Mouse (Mus musculus): ENCODE data around the gene Shcbp1.
A peak's percentile ranks its signal among the peaks of the same experiment; 100 is the strongest.

DNA sequence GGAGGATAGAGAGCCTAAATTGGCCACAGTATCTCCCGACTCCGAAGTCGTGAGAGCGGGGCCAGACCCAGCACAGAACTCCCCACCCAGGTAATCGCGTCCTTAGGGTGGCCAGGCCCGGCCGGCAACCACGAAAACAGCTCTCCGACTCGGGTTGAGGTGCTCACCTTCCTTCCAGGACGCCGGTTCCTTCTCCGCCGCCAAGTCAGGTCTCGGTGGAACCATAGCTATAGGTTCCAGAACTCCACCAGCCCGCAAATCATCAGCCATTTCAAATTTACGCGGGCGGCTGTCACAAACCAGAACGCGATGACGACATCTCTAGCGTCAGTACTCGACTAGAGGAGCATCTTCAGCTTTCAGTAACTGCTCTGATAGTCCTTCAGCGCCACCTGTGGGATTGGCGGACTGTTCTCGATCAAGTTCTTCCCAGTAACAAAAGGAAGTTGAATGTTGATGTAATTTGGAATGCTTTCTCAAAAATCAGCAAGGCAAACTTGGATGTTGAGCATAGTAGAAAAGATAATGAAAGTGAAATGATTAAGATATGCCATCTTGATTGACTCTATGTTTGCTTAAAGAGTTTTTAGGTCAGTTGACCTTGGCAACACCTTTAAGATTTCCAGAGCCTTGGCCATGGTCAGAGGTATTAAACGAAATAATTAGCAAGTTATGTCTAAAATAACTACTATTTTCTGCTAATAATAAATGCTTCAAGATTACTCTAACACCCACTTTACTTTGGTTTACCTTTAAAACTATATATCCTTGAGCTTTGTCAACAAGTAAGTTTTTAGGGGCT, at the start of gene Shcbp1:
- TF ChIP-seq USF1 (IDR thresholded peaks at IDR 0.05; ENCODE audit: low read depth), result no peak
- peak; percentile 31 for TF ChIP-seq CEBPB (IDR thresholded peaks at IDR 0.05; ENCODE audit: low read depth)
- peak; percentile 7 for TF ChIP-seq CTCF (IDR thresholded peaks at IDR 0.05; ENCODE audit: control insufficient read depth, insufficient read depth, insufficient read length)
- no peak for TF ChIP-seq FOSL1 (IDR thresholded peaks at IDR 0.05; ENCODE audit: insufficient read depth, low read length, poor library complexity, severe bottlenecking)
- TF ChIP-seq MYOG (IDR thresholded peaks at IDR 0.05; ENCODE audit: control insufficient read depth, extremely low read depth, insufficient read length), result no peak
- TF ChIP-seq MYOD1 (IDR thresholded peaks at IDR 0.05; ENCODE audit: control insufficient read depth, insufficient read length, low read depth), result no peak
